Mouse (Mus musculus): ENCODE results near the gene Sarm1.
A peak's percentile ranks its signal among the peaks of the same experiment; 100 is the strongest.

The Sarm1 gene

GRCm38 (mm10) chr11:78463286-78464036 lies 34.1 kb downstream of the Sarm1 start:
- no peak for DNase-seq (ENCODE audit: low read depth, low spot score)

GRCm38 (mm10) chr11:78462669-78463068 lies 34.9 kb downstream of the Sarm1 start:
- no peak for DNase-seq (ENCODE audit: low read depth, low spot score)

- DNase-seq (ENCODE audit: low read depth, low spot score) = peak; percentile 38
Measured at GRCm38 (mm10) chr11:78461894-78462293, 35.7 kb downstream of the Sarm1 start.

- DNase-seq (ENCODE audit: low read depth, low spot score) = no peak
Measured at GRCm38 (mm10) chr11:78458740-78459139, 38.8 kb downstream of the Sarm1 start.

GRCm38 (mm10) chr11:78455308-78455707 lies 42.2 kb downstream of the Sarm1 start:
- peak; percentile 69 for DNase-seq (ENCODE audit: low read depth, low spot score)

GRCm38 (mm10) chr11:78454276-78454675 lies 43.3 kb downstream of the Sarm1 start:
- DNase-seq (ENCODE audit: low read depth, low spot score) = peak; percentile 82

GRCm38 (mm10) chr11:78453675-78454074 lies 43.9 kb downstream of the Sarm1 start:
- peak; percentile 79 for DNase-seq (ENCODE audit: low read depth, low spot score)

- DNase-seq (ENCODE audit: low read depth, low spot score) = no peak
Measured at GRCm38 (mm10) chr11:78450337-78450736, 47.2 kb downstream of the Sarm1 start.

GRCm38 (mm10) chr11:78448242-78448641 lies 49.3 kb downstream of the Sarm1 start:
- no peak for DNase-seq (ENCODE audit: low read depth, low spot score)

- peak; percentile 63 for DNase-seq (ENCODE audit: low read depth, low spot score)
Measured at GRCm38 (mm10) chr11:78447168-78447567, 50.4 kb downstream of the Sarm1 start.

GRCm38 (mm10) chr11:78443115-78443514 lies 54.4 kb downstream of the Sarm1 start:
- no peak for DNase-seq (ENCODE audit: low read depth, low spot score)

GRCm38 (mm10) chr11:78438399-78438930 lies 59.1 kb downstream of the Sarm1 start:
- no peak for DNase-seq (ENCODE audit: low read depth, low spot score)

GRCm38 (mm10) chr11:78437182-78437581 lies 60.4 kb downstream of the Sarm1 start:
- no peak for DNase-seq (ENCODE audit: low read depth, low spot score)

GRCm38 (mm10) chr11:78435776-78436349 lies 61.7 kb downstream of the Sarm1 start:
- DNase-seq (ENCODE audit: low read depth, low spot score) = peak; percentile 73

- no peak for DNase-seq (ENCODE audit: low read depth, low spot score)
Measured at GRCm38 (mm10) chr11:78434052-78434451, 63.5 kb downstream of the Sarm1 start.

- peak; percentile 43 for DNase-seq (ENCODE audit: low read depth, low spot score)
Measured at GRCm38 (mm10) chr11:78431176-78431575, 66.4 kb downstream of the Sarm1 start.

- no peak for DNase-seq (ENCODE audit: low read depth, low spot score)
Measured at GRCm38 (mm10) chr11:78430195-78430878, 67.2 kb downstream of the Sarm1 start.

- no peak for DNase-seq (ENCODE audit: low read depth, low spot score)
Measured at GRCm38 (mm10) chr11:78428309-78428708, 69.2 kb downstream of the Sarm1 start.

- DNase-seq (ENCODE audit: low read depth, low spot score) = no peak
Measured at GRCm38 (mm10) chr11:78427655-78428054, 69.9 kb downstream of the Sarm1 start.

GRCm38 (mm10) chr11:78425572-78425971 lies 72.0 kb downstream of the Sarm1 start:
- no peak for DNase-seq (ENCODE audit: low read depth, low spot score)

GRCm38 (mm10) chr11:78424352-78424751 lies 73.2 kb downstream of the Sarm1 start:
- no peak for DNase-seq (ENCODE audit: low read depth, low spot score)
